Mouse (Mus musculus): ENCODE results near the gene Ppt1. TPM values are rescaled to one million over a fixed set of nuclear protein-coding genes. Genes with fewer than 3 reads are reported as not detected.
A peak's percentile ranks its signal among the peaks of the same experiment; 100 is the strongest.
"Not testable (repeated sequence)": the region's sequence is repeated elsewhere in the genome, so short reads cannot be mapped to it uniquely, and the experiment has no call there.

The Ppt1 gene
- 45.4 and 55.3 TPM in 2 replicates for polyA plus RNA-seq (2016; fragmentation: Nextera tagmentation; extraction: Ambion mirVana)

DNA sequence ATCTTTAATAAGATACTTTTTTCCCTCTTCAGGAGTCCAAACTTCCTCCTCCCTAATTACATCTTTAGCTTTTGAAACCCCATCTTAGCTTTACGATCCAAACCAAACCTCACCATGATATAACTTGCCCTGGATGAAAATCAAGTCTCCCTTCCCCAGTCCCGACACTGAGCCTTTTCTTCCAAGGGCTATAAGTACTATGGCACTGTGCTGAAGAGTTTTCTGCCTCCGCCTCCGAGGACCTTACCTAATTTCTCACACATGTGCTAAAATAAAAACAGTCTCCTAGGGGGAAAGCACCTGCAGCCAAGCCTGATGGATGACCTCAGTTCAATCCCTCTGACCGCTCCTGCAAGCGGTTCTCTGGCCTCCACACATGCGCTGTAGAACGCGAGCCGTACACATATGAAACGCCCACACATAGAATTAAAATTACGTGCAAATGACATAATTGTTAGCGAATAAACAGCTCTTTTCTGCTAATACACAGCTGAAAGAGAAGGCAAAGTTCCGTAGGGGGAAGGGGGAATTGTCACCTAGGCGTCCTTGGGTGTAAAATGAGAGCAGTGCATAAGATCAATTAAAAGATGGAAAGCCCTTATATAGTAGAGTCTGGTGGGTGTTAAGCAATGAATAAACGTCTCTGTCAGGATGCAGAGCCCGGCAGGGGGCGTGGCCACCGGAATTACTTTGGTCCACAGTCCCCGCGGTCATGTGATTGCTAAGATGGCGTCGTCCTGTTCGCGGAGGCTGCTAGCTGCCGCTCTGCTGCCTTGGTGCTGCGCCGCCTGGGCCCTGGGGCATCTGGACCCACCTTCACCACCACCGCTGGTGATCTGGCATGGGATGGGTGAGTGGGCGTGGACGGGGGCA lies at the start of gene Ppt1:
Gene Ppt1, plus strand, starts transcription at position 713 of the 873 bp plus-strand sequence.
- H3K36me3 ChIP-seq = no peaks in the 10 kb centered on the region
- WGBS = 5% methylated on average over 31 of the region's 31 CpGs
- peak; percentile 93 for DNase-seq (ENCODE audit: low spot score)
- H3K9me3 ChIP-seq (replicated peaks) = no peaks in the 10 kb centered on the region
- peak within 1 kb of the TSS; percentile 83 for H3K27ac ChIP-seq
- peak within 1 kb of the TSS; percentile 69 for H3K4me3 ChIP-seq
- H3K27me3 ChIP-seq (ENCODE audit: low read depth, poor library complexity, severe bottlenecking) = no peaks in the 10 kb centered on the region
- peaks cover 18% of the 10 kb centered on the region for H3K4me1 ChIP-seq

DNA sequence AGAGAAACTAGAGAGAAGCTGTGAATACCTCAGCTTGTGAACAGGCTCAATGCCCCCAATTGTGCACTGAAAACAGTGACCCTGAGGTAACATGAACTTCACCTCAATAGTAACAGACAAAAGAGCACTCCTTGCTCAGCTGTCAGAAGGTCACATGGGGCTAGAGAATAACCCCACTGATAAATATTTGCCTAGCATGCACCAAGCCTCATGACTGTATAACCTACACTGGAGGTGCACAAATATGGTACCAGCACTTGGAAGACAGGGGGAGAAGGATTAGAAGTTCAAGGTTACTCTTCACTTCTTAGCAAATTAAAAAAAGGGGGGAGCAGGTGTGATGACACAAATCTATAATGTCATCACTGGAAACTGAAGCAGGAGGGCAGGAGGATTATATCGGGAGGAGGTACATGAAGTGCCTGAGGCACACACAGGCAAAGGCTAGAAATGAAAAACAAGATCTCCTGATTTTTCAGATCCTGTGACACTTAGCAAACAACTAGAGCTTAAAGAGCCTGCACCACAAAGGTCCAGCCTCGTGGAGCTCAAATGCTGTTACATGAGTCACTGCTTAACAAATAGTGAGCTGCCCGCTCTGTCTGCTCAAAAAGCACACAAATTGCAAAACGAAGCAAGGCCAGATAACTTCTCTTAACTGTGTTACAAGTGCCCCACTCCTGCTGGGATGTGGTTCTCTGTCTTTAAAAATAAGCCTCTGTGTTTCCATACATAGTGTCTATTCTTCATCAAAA lies 46.5 kb upstream of the Ppt1 start:
- H3K9me3 ChIP-seq (replicated peaks) = no peaks in the 10 kb centered on the region
- H3K36me3 ChIP-seq = no peaks in the 10 kb centered on the region
- no peak overlapping the region for H3K4me3 ChIP-seq
- WGBS = 84% methylated on average over 4 of the region's 4 CpGs
- no peaks in the 10 kb centered on the region for H3K27me3 ChIP-seq (ENCODE audit: low read depth, poor library complexity, severe bottlenecking)
- no peak for DNase-seq (ENCODE audit: low spot score)
- H3K27ac ChIP-seq = no peak overlapping the region
- no peaks in the 10 kb centered on the region for H3K4me1 ChIP-seq

GRCm38 (mm10) chr4:122808108-122808507 lies 27.9 kb upstream of the Ppt1 start:
- Histone ChIP-seq H3K36me3 (no peaks in the 10 kb centered on the region), H3K4me1 (no peaks in the 10 kb centered on the region), H3K27me3 (ENCODE audit: low read depth, poor library complexity, severe bottlenecking) (no peaks in the 10 kb centered on the region), H3K27ac (no peak overlapping the region), H3K9me3 (replicated peaks) (no peaks in the 10 kb centered on the region), H3K4me3 (no peak overlapping the region)
- DNase-seq (ENCODE audit: low spot score) = peak; percentile 67
- WGBS = 31% methylated on average over 4 of the region's 4 CpGs

GRCm38 (mm10) chr4:122811180-122811579 lies 24.9 kb upstream of the Ppt1 start:
- no peak for DNase-seq (ENCODE audit: low spot score)
- WGBS = 51% methylated on average over 1 of the region's 1 CpGs
- no peaks in the 10 kb centered on the region for H3K9me3 ChIP-seq (replicated peaks)
- H3K36me3 ChIP-seq = no peaks in the 10 kb centered on the region
- H3K4me1 ChIP-seq = no peaks in the 10 kb centered on the region
- H3K27ac ChIP-seq = no peak overlapping the region
- H3K27me3 ChIP-seq (ENCODE audit: low read depth, poor library complexity, severe bottlenecking) = no peaks in the 10 kb centered on the region
- no peak overlapping the region for H3K4me3 ChIP-seq

- DNase-seq (ENCODE audit: low spot score) = no peak
- Histone ChIP-seq H3K9me3 (replicated peaks) (no peaks in the 10 kb centered on the region), H3K27me3 (ENCODE audit: low read depth, poor library complexity, severe bottlenecking) (no peaks in the 10 kb centered on the region), H3K4me3 (no peak overlapping the region), H3K36me3 (no peaks in the 10 kb centered on the region), H3K27ac (no peak overlapping the region), H3K4me1 (no peaks in the 10 kb centered on the region)
- 69% methylated on average over 2 of the region's 2 CpGs for WGBS
Observed at GRCm38 (mm10) chr4:122811824-122812223, 24.2 kb upstream of the Ppt1 start.

GRCm38 (mm10) chr4:122816202-122816601 lies 19.8 kb upstream of the Ppt1 start:
- H3K4me3 ChIP-seq = no peak overlapping the region
- WGBS = 78% methylated on average over 1 of the region's 1 CpGs
- H3K27ac ChIP-seq = no peak overlapping the region
- H3K4me1 ChIP-seq = no peaks in the 10 kb centered on the region
- DNase-seq (ENCODE audit: low spot score) = no peak
- H3K27me3 ChIP-seq (ENCODE audit: low read depth, poor library complexity, severe bottlenecking) = no peaks in the 10 kb centered on the region
- no peaks in the 10 kb centered on the region for H3K9me3 ChIP-seq (replicated peaks)
- H3K36me3 ChIP-seq = no peaks in the 10 kb centered on the region

DNA sequence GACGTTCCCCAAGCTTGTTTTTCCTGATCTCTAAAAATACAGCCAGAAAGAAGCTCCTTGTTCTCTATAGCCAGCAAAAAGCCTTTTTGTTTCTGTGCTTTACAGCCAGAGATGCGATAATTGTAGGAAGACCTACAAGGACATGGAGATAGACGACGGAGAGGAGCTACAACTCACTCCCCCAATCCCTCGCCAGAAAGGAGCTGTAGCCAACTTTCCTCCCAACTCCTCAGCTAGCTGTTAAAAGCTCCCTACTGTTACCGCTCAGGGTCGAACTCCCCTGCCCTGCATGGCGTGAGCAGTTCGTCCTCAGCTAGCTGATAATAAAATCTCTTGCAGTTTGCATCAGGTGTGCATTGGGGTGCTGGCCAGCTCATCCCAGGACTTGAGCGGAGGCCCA lies 15.1 kb upstream of the Ppt1 start:
- not testable (repeated sequence) for H3K36me3 ChIP-seq; H3K4me1 ChIP-seq; H3K27ac ChIP-seq; H3K9me3 ChIP-seq (replicated peaks); DNase-seq (ENCODE audit: low spot score); H3K4me3 ChIP-seq; H3K27me3 ChIP-seq (ENCODE audit: low read depth, poor library complexity, severe bottlenecking)
- 25% methylated on average over 10 of the region's 10 CpGs for WGBS

- no peak overlapping the region for H3K27ac ChIP-seq
- H3K9me3 ChIP-seq (replicated peaks) = no peaks in the 10 kb centered on the region
- H3K4me3 ChIP-seq = no peak overlapping the region
- no peaks in the 10 kb centered on the region for H3K36me3 ChIP-seq
- H3K4me1 ChIP-seq = no peaks in the 10 kb centered on the region
- DNase-seq (ENCODE audit: low spot score) = no peak
- H3K27me3 ChIP-seq (ENCODE audit: low read depth, poor library complexity, severe bottlenecking) = no peaks in the 10 kb centered on the region
Observed at GRCm38 (mm10) chr4:122827651-122828050, 8.4 kb upstream of the Ppt1 start.

GRCm38 (mm10) chr4:122829339-122829738 lies 6.7 kb upstream of the Ppt1 start:
- Histone ChIP-seq H3K4me1 (no peaks in the 10 kb centered on the region), H3K9me3 (replicated peaks) (no peaks in the 10 kb centered on the region)
- 96% methylated on average over 6 of the region's 6 CpGs for WGBS

DNA sequence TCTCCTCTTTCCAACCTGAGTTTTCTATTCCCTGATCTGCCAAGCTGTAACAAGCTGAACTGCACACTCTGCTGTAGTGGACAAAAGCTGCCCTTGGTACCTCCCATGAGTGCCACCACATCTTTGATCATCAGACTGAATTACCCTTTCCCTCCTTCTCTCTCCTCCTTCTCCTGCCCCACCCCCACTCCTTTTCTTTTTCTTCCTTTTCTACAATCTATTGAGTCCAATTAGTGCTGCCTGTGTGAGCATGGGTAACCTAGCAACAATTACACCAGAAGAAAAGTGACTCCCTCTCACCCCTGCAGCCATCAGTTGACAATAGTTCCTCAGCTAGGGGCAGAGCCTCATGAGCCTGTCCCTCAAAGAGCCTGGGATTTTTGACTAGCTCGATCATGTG lies 4.2 kb upstream of the Ppt1 start:
- Histone ChIP-seq H3K4me1 (peaks cover 14% of the 10 kb centered on the region), H3K27me3 (ENCODE audit: low read depth, poor library complexity, severe bottlenecking) (no peaks in the 10 kb centered on the region), H3K4me3 (no peak overlapping the region), H3K27ac (no peak overlapping the region), H3K9me3 (replicated peaks) (no peaks in the 10 kb centered on the region), H3K36me3 (no peaks in the 10 kb centered on the region)
- no peak for DNase-seq (ENCODE audit: low spot score)
- WGBS = 86% methylated on average over 1 of the region's 1 CpGs

More at GRCm38 (mm10) chr4:122829339-122829738, 6.7 kb upstream of the Ppt1 start:
- no peak for DNase-seq (ENCODE audit: low spot score)
- H3K36me3 ChIP-seq = no peaks in the 10 kb centered on the region
- no peaks in the 10 kb centered on the region for H3K27me3 ChIP-seq (ENCODE audit: low read depth, poor library complexity, severe bottlenecking)
- no peak overlapping the region for H3K27ac ChIP-seq
- H3K4me3 ChIP-seq = no peak overlapping the region

DNA sequence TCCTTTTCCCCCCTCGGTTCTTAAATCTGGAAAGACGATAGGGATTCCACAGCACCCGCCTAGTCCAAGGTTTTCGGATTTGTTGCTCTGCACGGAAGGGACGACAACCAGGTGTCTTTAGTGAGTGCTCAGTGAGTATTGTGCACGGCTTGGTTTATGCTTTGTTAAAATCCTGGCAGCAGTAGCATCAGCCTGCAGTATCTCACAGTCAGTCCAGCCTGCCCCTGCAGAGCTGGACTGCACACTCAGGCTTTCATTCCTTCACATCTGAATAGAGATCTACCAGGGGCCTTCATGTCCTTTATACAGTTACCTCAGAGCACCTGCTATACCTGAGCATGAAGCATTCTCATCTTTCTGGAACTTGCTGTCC lies 347 bp downstream of the Ppt1 start:
- H3K27ac ChIP-seq = peak overlapping the region; percentile 83

DNA sequence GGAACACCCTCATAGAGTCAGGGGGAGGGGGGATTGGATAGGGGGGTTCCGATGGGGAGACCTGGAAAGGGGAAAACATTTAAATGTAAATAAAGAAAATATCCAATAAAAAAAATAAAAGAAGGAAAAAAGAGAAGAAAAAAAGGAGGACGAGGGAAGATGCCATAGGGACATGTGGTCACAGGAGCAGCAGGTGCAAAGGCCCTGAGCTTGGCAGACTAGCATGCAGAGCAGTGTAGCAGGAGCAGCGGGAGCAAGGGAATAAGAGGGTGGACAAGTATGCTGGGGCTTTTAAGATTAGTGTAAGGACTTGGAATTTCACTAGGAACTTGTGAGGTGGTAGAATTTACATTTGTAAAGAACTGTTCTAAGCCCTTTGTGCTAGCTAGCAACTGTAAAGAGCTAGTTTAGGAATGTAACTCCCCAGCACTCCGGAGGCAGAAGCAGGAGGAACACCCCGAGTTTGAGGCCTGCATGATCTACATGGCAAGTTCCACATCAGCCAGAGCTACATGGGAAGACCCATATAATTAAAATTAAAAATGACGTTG lies 1.2 kb downstream of the Ppt1 start:
- Histone ChIP-seq H3K36me3 (peaks cover 10% of the 10 kb centered on the region), H3K4me3 (peak overlapping the region; percentile 69)
- 85% methylated on average over 6 of the region's 6 CpGs for WGBS

More for the DNA sequence above, 347 bp downstream of the Ppt1 start:
- no peak for DNase-seq (ENCODE audit: low spot score)
- peaks cover 2% of the 10 kb centered on the region for H3K36me3 ChIP-seq
- WGBS = 2% methylated on average over 7 of the region's 7 CpGs
- H3K4me3 ChIP-seq = peak overlapping the region; percentile 69
- H3K4me1 ChIP-seq = peaks cover 18% of the 10 kb centered on the region
- no peaks in the 10 kb centered on the region for H3K27me3 ChIP-seq (ENCODE audit: low read depth, poor library complexity, severe bottlenecking)
- H3K9me3 ChIP-seq (replicated peaks) = no peaks in the 10 kb centered on the region

DNA sequence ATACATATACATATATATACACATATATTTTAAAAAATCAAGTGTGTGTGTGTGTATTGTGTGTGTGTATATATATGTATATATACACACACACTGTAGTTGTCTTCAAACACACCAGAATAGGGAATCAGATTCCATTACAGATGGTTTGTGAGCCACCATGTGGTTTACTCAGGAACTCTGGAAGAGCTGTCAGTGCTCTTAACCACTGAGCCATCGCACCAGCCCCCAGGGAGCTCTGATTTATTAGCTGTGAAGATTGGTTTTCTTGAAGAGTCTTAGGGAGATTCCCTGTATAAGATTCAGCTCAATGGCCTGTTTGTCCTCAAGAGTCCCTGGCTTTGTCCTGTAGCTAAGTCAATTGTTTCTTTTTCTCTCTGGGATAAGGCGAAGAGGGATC lies 2.0 kb downstream of the Ppt1 start:
- no peak for DNase-seq (ENCODE audit: low spot score)
- no peak overlapping the region for H3K4me3 ChIP-seq
- peaks cover 12% of the 10 kb centered on the region for H3K36me3 ChIP-seq
- H3K4me1 ChIP-seq = peaks cover 18% of the 10 kb centered on the region
- no peak overlapping the region for H3K27ac ChIP-seq
- H3K27me3 ChIP-seq (ENCODE audit: low read depth, poor library complexity, severe bottlenecking) = no peaks in the 10 kb centered on the region
- H3K9me3 ChIP-seq (replicated peaks) = no peaks in the 10 kb centered on the region
- WGBS = 79% methylated on average over 2 of the region's 2 CpGs

More for the DNA sequence above, 1.2 kb downstream of the Ppt1 start:
- DNase-seq (ENCODE audit: low spot score) = no peak
- no peaks in the 10 kb centered on the region for H3K27me3 ChIP-seq (ENCODE audit: low read depth, poor library complexity, severe bottlenecking)
- H3K4me1 ChIP-seq = peaks cover 18% of the 10 kb centered on the region
- H3K9me3 ChIP-seq (replicated peaks) = no peaks in the 10 kb centered on the region
- no peak overlapping the region for H3K27ac ChIP-seq

Data from limb, embryonic 10.5 days (tissue).